Mouse (Mus musculus): ENCODE results near the gene Plch2.

- TF ChIP-seq POLR2A (IDR thresholded peaks at IDR 0.05; ENCODE audit: borderline replicate concordance, extremely low read depth, insufficient read depth, insufficient read length, poor library complexity, severe bottlenecking) (no peak), CTCF (IDR thresholded peaks at IDR 0.05; ENCODE audit: borderline replicate concordance, extremely low read depth, insufficient read depth, insufficient read length) (no peak)
These were observed 84.0 kb downstream of the Plch2 start for GRCm38 (mm10) chr4:154972546-154972945.

Measured in brain, embryonic 14.5 days (tissue).